Mouse (Mus musculus): ENCODE measurements around the gene Amdhd1.

DNA sequence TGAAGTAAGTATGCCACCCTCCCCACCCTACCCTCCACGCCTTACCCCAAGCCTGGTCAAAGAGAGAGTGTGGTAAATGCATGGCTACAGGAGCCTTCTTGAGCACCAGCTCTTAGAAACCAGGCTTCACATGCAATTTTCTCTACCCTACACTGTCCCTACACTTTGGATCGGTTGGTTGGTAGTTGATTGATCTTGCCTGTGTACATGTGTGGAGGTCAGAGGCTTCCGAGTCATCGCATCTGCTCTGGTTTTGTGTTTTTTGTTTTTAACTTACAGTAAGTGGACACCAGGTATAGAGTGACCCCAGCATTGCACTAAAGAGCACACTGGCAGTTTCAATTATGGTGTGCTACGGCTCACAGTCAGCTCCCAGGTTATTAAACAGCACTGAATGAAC, 4.3 kb upstream of the Amdhd1 start:
- TF ChIP-seq POLR2A (IDR thresholded peaks at IDR 0.05; ENCODE audit: extremely low read depth, insufficient read depth, low read length) (no peak), CTCF (IDR thresholded peaks at IDR 0.05; ENCODE audit: extremely low read depth, insufficient read depth, low read length) (no peak)

Data from cortical plate, adult 2 months (tissue).